Mouse (Mus musculus) small intestine, adult 2 months (tissue): ENCODE measurements around the gene Rtl1.

Experiments
- CTCF ChIP-seq: fragments of 200-500 bp; IDR thresholded peaks from 2 replicates; pipeline ENCODE4 v1.5.1; 2012; ENCODE audit warnings: low read depth, mild to moderate bottlenecking, control low read depth, inconsistent platforms, low read length, moderate library complexity, mixed read lengths; ENCODE audit not compliant: insufficient replicate concordance, insufficient read length; ENCODE audit errors: extremely low read depth
- POLR2A ChIP-seq: fragments of 200-500 bp; IDR thresholded peaks from 2 replicates; pipeline ENCODE4 v1.6.1; 2012; ENCODE audit warnings: low read depth, mild to moderate bottlenecking, control low read depth, inconsistent platforms, low read length, moderate library complexity

DNA sequence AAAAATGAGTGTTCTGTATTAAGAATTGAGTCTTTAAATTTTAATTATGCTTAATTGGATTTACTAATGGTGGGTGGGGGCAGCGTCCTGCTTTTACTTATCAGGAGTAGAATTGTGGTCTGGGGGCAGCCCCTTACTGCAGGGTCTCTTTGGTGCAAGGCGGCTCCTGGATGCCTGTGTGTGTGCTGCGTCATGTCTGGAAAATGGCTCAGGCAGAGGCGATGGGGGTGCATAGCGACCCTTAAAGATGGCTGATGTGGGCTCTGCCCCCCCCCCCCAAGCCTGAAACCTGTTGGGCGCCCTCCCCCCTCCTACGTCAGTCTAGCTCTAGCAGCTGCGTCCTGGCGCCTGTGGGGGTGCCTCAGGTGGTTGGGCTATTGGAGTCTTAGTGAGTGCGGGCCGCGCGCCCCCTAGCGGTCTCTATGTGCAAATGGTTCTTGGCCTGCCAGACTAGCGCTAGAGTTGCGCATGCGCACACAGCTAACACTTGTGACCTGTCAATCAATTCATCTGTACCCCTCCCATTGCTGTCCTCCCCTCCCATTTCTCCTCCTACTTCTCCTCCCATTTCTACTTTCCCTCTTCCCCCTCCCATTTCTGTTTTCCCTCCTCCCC lies 57.4 kb downstream of the Rtl1 start:
- TF ChIP-seq CTCF (peak; percentile 11; the same call in 1 of the 2 replicates), POLR2A (no peak)
